Mouse (Mus musculus): ENCODE results near the gene Plcd4. TPM values are rescaled to one million over a fixed set of nuclear protein-coding genes. Genes with fewer than 3 reads are reported as not detected.

Plcd4 gene
- under 1 TPM; 0.62 to 0.84 TPM for total RNA-seq (2023)

GRCm38 (mm10) chr1:74542451-74542961, at the start of gene Plcd4:
Gene Plcd4 (plus strand): TSS chr1:74542888.

GRCm38 (mm10) chr1:74505721-74506464, 36.8 kb upstream of the Plcd4 start, which contains the start of gene Cnot9:
Gene Cnot9 (plus strand): TSS chr1:74506058.

GRCm38 (mm10) chr1:74544184-74544583, 1.5 kb downstream of the Plcd4 start, which contains the start of gene Usp37:
Gene Usp37 (minus strand): TSS chr1:74544284.

GRCm38 (mm10) chr1:74587773-74588445, 45.2 kb downstream of the Plcd4 start, which contains the start of the genes Zfp142 and Bcs1l:
Gene Zfp142 (minus strand): TSS chr1:74588246.
Gene Bcs1l (plus strand): TSS chr1:74588289.

GRCm38 (mm10) chr1:74601267-74601962, 58.7 kb downstream of the Plcd4 start, which contains the start of the genes Rnf25 and Stk36:
Gene Rnf25 (minus strand): TSS chr1:74601397.
Gene Stk36 (plus strand): TSS chr1:74601445.

Other genes with a start within 250 kb of the Plcd4 start
- gene Tmbim1, start 237.3 kb upstream of the Plcd4 start, total RNA-seq (2023) = 1 to 10 TPM; 1.6 to 1.9 TPM
- not detected for gene Catip, start 180.8 kb upstream of the Plcd4 start, total RNA-seq (2023)
- 1 to 10 TPM; 1.7 to 3.5 TPM for gene Slc11a1, start 167.7 kb upstream of the Plcd4 start, total RNA-seq (2023)
- 100 to 1,000 TPM; 120 to 129 TPM for gene Ctdsp1, start 151.4 kb upstream of the Plcd4 start, total RNA-seq (2023)
- 1 to 10 TPM in 1 of 2 experiments, under 1 TPM in 1; 0.96 to 3.3 TPM for gene Vil1, start 133.5 kb upstream of the Plcd4 start, total RNA-seq (2023)
- 10 to 100 TPM; 30.6 to 32.4 TPM for gene Cnot9, start 36.8 kb upstream of the Plcd4 start, total RNA-seq (2023)
- 10 to 100 TPM; 25.0 to 27.9 TPM for gene Usp37, start 1.4 kb downstream of the Plcd4 start, total RNA-seq (2023)
- gene Zfp142, start 45.4 kb downstream of the Plcd4 start, total RNA-seq (2023) = 10 to 100 TPM; 49.4 to 61.7 TPM
- 10 to 100 TPM; 12.3 to 13.8 TPM for gene Bcs1l, start 45.4 kb downstream of the Plcd4 start, total RNA-seq (2023)
- 10 to 100 TPM; 44.5 to 53.4 TPM for gene Rnf25, start 58.5 kb downstream of the Plcd4 start, total RNA-seq (2023)
- not detected for gene Stk36, start 58.6 kb downstream of the Plcd4 start, total RNA-seq (2023)
- 10 to 100 TPM; 65.7 to 79.6 TPM for gene Ttll4, start 118.9 kb downstream of the Plcd4 start, total RNA-seq (2023)
- gene Cyp27a1, start 170.7 kb downstream of the Plcd4 start, total RNA-seq (2023) = 1 to 10 TPM in 1 of 2 experiments, under 1 TPM in 1; 0.53 to 1.4 TPM
- not detected for gene Prkag3, start 206.3 kb downstream of the Plcd4 start, total RNA-seq (2023)
- gene Wnt6, start 229.0 kb downstream of the Plcd4 start, total RNA-seq (2023) = not detected
- under 1 TPM; 0.50 to 0.98 TPM for gene Wnt10a, start 248.6 kb downstream of the Plcd4 start, total RNA-seq (2023)

All from T-cell, adult 66 days (primary cell).